ENCODE assay signal across 27 mouse cellular contexts in genomic region chr7:19166990-19167389, GRCm38 (mm10). TPM values are rescaled to one million over a fixed set of nuclear protein-coding genes. Genes with fewer than 3 reads are reported as not detected.
A peak's percentile ranks its signal among the peaks of the same experiment; 100 is the strongest.
DNase-seq lines count a peak whose midpoint lies in the region; ATAC-seq and TF ChIP-seq lines count a peak whose summit lies in the region.
"Had no signal": no experiment of that assay in that cellular context is flagged by ENCODE, and none has a peak within 500 bp of the region (broad histone marks: within the 10 kb centered on the region; RNA-seq: fewer than 3 reads in every experiment).

No protein-coding gene starts in this region.

- TF ChIP-seq RAD21 in MEL (IDR thresholded peaks at IDR 0.05; ENCODE audit: low read depth, low read length): peak; percentile 19

- no peak overlapping the region for H3K4me2 ChIP-seq in heart, embryonic 14.5 days (ENCODE audit: low read length)

- ATAC-seq in heart, embryonic 14.5 days (ENCODE audit: insufficient number of reproducible peaks, insufficient read depth, low FRiP score, low read depth): no peak
- no peak for ATAC-seq in activated CD4-positive, CD25-positive, alpha-beta regulatory T cell, adult 4 months

- peaks cover 8% of the 10 kb centered on the region for H3K36me3 ChIP-seq in heart, embryonic 14.5 days (ENCODE audit: control insufficient read depth, insufficient read depth, low read length)
- peaks cover 0 to 9% of the 10 kb centered on the region in 2 experiments; a peak in 2 of 4 replicates for H3K36me3 ChIP-seq in MEL (ENCODE audit: control insufficient read depth in 1 of 2, insufficient read depth in 2 of 2, low read length in 2 of 2)
- H3K36me3 ChIP-seq: embryonic facial prominence, embryonic 10.5 days; lung, embryonic 15.5 days; midbrain, embryonic 12.5 days; neural tube, embryonic 13.5 days had no signal

- peak; percentile 45 for TF ChIP-seq CTCF in layer of hippocampus, adult 2 months (conservative IDR thresholded peaks at IDR 0.05)
- TF ChIP-seq CTCF in MEL (IDR thresholded peaks at IDR 0.05 in 2 of 3, conservative IDR thresholded peaks at IDR 0.05 in 1 of 3; ENCODE audit: control insufficient read depth in 1 of 3, insufficient read depth in 1 of 3, low read depth in 2 of 3, low read length in 3 of 3, poor library complexity in 1 of 3, severe bottlenecking in 1 of 3): peak; percentile 50 to 63 (median 58)

- peak; percentile 5 for DNase-seq in cerebellum, adult 9-11 months
- DNase-seq in cerebellum, adult 11 months: no peak
- no peak for DNase-seq in heart, postnatal 14 days
- DNase-seq in layer of hippocampus, adult 2 months (ENCODE audit: low spot score in 2 of 2): no peak
- DNase-seq in layer of hippocampus, adult 9-11 months: no peak
- peak; percentile 55 for DNase-seq in MEL (ENCODE audit: low read depth, low spot score)
- DNase-seq: adrenal gland, postnatal 36 days; cerebellum, adult 8-10 months; gastrocnemius, postnatal 25 days; kidney, adult 8-10 months; kidney, postnatal 25 days; left cerebral cortex, postnatal 4 days; liver; right cerebral cortex, adult 18-20 months; thymus, adult 18-20 months; thymus, postnatal 4 days had no signal

- no peaks in the 10 kb centered on the region for H3K9me3 ChIP-seq in heart, embryonic 14.5 days (ENCODE audit: control insufficient read depth, low read length)
- no peaks in the 10 kb centered on the region for H3K9me3 ChIP-seq in MEL (replicated peaks; ENCODE audit: insufficient read depth, low read length)
- H3K9me3 ChIP-seq: G1E; heart, embryonic 10.5 days; lung, embryonic 15.5 days; midbrain, embryonic 12.5 days; neural tube, embryonic 13.5 days had no signal

- TF ChIP-seq EP300 in MEL (IDR thresholded peaks at IDR 0.05; ENCODE audit: low read depth in 1 of 2, low read length in 2 of 2): no peak

- no peak for TF ChIP-seq POLR2A in MEL (IDR thresholded peaks at IDR 0.05; ENCODE audit: control insufficient read depth in 1 of 2, insufficient read depth in 1 of 2, low read depth in 1 of 2, low read length in 2 of 2, poor library complexity in 1 of 2)

- peak overlapping the region; percentile 54 to 93; a peak in 3 of 4 replicates for H3K27ac ChIP-seq in heart, embryonic 14.5 days (replicated peaks in 1 of 2; ENCODE audit: control insufficient read depth in 1 of 2, insufficient read depth in 1 of 2, low read depth in 2 of 2, low read length in 2 of 2)
- no peak overlapping the region for H3K27ac ChIP-seq in layer of hippocampus, adult 2 months
- no peak overlapping the region for H3K27ac ChIP-seq in MEL (ENCODE audit: control insufficient read depth, low read depth, low read length)
- H3K27ac ChIP-seq: embryonic facial prominence, embryonic 10.5 days; left cerebral cortex, adult 2 months; lung, embryonic 15.5 days; midbrain, embryonic 12.5 days; neural tube, embryonic 13.5 days had no signal

- intact Hi-C loops in heart, postnatal 14 days (cut with DNase I): no loop called here

- no peaks in the 10 kb centered on the region for H3K79me2 ChIP-seq in MEL (ENCODE audit: control insufficient read depth, insufficient read depth, low read length, poor library complexity)

- H3K9ac ChIP-seq in heart, embryonic 14.5 days (ENCODE audit: low read length): no peak overlapping the region
- H3K9ac ChIP-seq in MEL (ENCODE audit: control insufficient read depth, low read depth, low read length, poor library complexity, severe bottlenecking): no peak overlapping the region
- H3K9ac ChIP-seq: midbrain, embryonic 12.5 days; neural tube, embryonic 13.5 days had no signal

- H3K4me1 ChIP-seq in heart, embryonic 14.5 days (ENCODE audit: control insufficient read depth in 2 of 2, insufficient read depth in 2 of 2, low read length in 2 of 2): peaks cover 44 to 54% of the 10 kb centered on the region in 2 experiments
- peaks cover 6 to 28% of the 10 kb centered on the region in 2 experiments; a peak in 3 of 4 replicates for H3K4me1 ChIP-seq in MEL (ENCODE audit: control insufficient read depth in 1 of 2, insufficient read depth in 2 of 2, low read length in 2 of 2)

- no peaks in the 10 kb centered on the region for H3K27me3 ChIP-seq in heart, embryonic 14.5 days (ENCODE audit: control insufficient read depth, insufficient read depth, low read length)
- H3K27me3 ChIP-seq in MEL (ENCODE audit: control insufficient read depth in 1 of 2, insufficient read depth in 2 of 2, low read length in 2 of 2): no peaks in the 10 kb centered on the region

- 86% methylated on average over 3 of the region's 3 CpGs for WGBS in heart, embryonic 14.5 days

- H3K4me3 ChIP-seq in heart, embryonic 14.5 days (ENCODE audit: control insufficient read depth in 1 of 2, insufficient read depth in 1 of 2, low read depth in 1 of 2, low read length in 2 of 2): no peak overlapping the region
- H3K4me3 ChIP-seq in layer of hippocampus, adult 2 months: no peak overlapping the region
- H3K4me3 ChIP-seq in MEL (ENCODE audit: control insufficient read depth in 1 of 2, insufficient read depth in 1 of 2, low read depth in 2 of 2, low read length in 2 of 2): no peak overlapping the region
- H3K4me3 ChIP-seq: left cerebral cortex, adult 2 months; lung, embryonic 15.5 days; midbrain, embryonic 12.5 days; neural tube, embryonic 13.5 days had no signal

TF ChIP-seq in MEL, 35 proteins besides CTCF, POLR2A, EP300 and RAD21:
- no peak for TF ChIP-seq MAFK (IDR thresholded peaks at IDR 0.05; ENCODE audit: borderline replicate concordance, low read depth, low read length)
- TF ChIP-seq ELF1 (IDR thresholded peaks at IDR 0.05; ENCODE audit: low read depth, low read length): no peak
- peak; percentile 25; the same call in 1 of the 2 replicates for TF ChIP-seq SMC3 (IDR thresholded peaks at IDR 0.05; ENCODE audit: low read depth, low read length)
- no peak for TF ChIP-seq E2F4 (IDR thresholded peaks at IDR 0.05; ENCODE audit: borderline replicate concordance, low read depth, low read length)
- TF ChIP-seq USF2 (IDR thresholded peaks at IDR 0.05; ENCODE audit: borderline replicate concordance in 1 of 2, insufficient read depth in 1 of 2, low read depth in 1 of 2, low read length in 2 of 2): no peak
- TF ChIP-seq ZC3H11A (IDR thresholded peaks at IDR 0.05; ENCODE audit: low read depth, low read length): no peak

RNA-seq across cellular contexts. Expression of gene Gipr, which starts 1.1 kb away (rescaled TPM):
- polyA plus RNA-seq in heart, embryonic 14.5 days (2014; fragmentation: Nextera tagmentation; extraction: Ambion mirVana): 51.5 and 52.6 TPM in 2 replicates
- under 1 TPM; 0.37 to 0.55 TPM for total RNA-seq in heart, postnatal 14 days (2021)
- 1 to 10 TPM in 1 of 2 experiments, under 1 TPM in 1; 0.87 to 1.2 TPM for total RNA-seq in layer of hippocampus, adult 2 months (2021)
- 0.49 and 0.65 TPM in 2 replicates for total RNA-seq in MEL (2012; rRNA removed)
- 1 to 10 TPM in 1 of 2 experiments, not detected in 1; 2.1 TPM for polyA plus RNA-seq in MEL (2012; ENCODE audit: insufficient read depth in 1 of 2, insufficient read length in 2 of 2, low read depth in 1 of 2, low replicate concordance in 2 of 2, missing spikeins in 1 of 2)
- not detected for polyA plus RNA-seq in activated CD4-positive, CD25-positive, alpha-beta regulatory T cell, adult 4 months (2017; shearing (Covaris generic))
- total RNA-seq: common myeloid progenitor, adult 5-6 weeks; gastrocnemius, postnatal 25 days; megakaryocyte progenitor cell, adult 5-6 weeks had no signal

RNA-seq across cellular contexts. Expression of gene Eml2, which starts 9.2 kb away (rescaled TPM):
- polyA plus RNA-seq in heart, embryonic 14.5 days (2014; fragmentation: Nextera tagmentation; extraction: Ambion mirVana): 8.3 and 9.5 TPM in 2 replicates
- total RNA-seq in heart, postnatal 14 days (2021): 10 to 100 TPM; 37.9 to 43.0 TPM
- 100 to 1,000 TPM; 159 to 162 TPM for total RNA-seq in layer of hippocampus, adult 2 months (2021)
- 22.0 and 25.1 TPM in 2 replicates for total RNA-seq in MEL (2012; rRNA removed)
- polyA plus RNA-seq in MEL (2012; ENCODE audit: insufficient read depth in 1 of 2, insufficient read length in 2 of 2, low read depth in 1 of 2, low replicate concordance in 2 of 2, missing spikeins in 1 of 2): 10 to 100 TPM in 1 of 2 experiments, not detected in 1; 43.6 TPM
- 10 to 100 TPM in 1 of 2 experiments, 1 to 10 TPM in 1; 5.2 to 16.9 TPM for polyA plus RNA-seq in activated CD4-positive, CD25-positive, alpha-beta regulatory T cell, adult 4 months (2017; shearing (Covaris generic))

RNA-seq across cellular contexts. Expression of gene Snrpd2, which starts 17.5 kb away (rescaled TPM):
- polyA plus RNA-seq in heart, embryonic 14.5 days (2014; fragmentation: Nextera tagmentation; extraction: Ambion mirVana): 104 and 111 TPM in 2 replicates
- total RNA-seq in heart, postnatal 14 days (2021): 10 to 100 TPM; 62.8 to 70.8 TPM
- total RNA-seq in layer of hippocampus, adult 2 months (2021): 10 to 100 TPM; 76.0 to 80.5 TPM
- 333 and 345 TPM in 2 replicates for total RNA-seq in MEL (2012; rRNA removed)
- polyA plus RNA-seq in MEL (2012; ENCODE audit: insufficient read depth in 1 of 2, insufficient read length in 2 of 2, low read depth in 1 of 2, low replicate concordance in 2 of 2, missing spikeins in 1 of 2): 100 to 1,000 TPM in 1 of 2 experiments, not detected in 1; 234 TPM
- 10 to 100 TPM; 85.2 to 96.5 TPM for polyA plus RNA-seq in activated CD4-positive, CD25-positive, alpha-beta regulatory T cell, adult 4 months (2017; shearing (Covaris generic))

RNA-seq across cellular contexts. Expression of gene Qpctl, which starts 17.9 kb away (rescaled TPM):
- polyA plus RNA-seq in heart, embryonic 14.5 days (2014; fragmentation: Nextera tagmentation; extraction: Ambion mirVana): 7.0 and 7.8 TPM in 2 replicates
- 1 to 10 TPM; 5.9 to 6.1 TPM for total RNA-seq in heart, postnatal 14 days (2021)
- 10 to 100 TPM; 17.6 to 18.4 TPM for total RNA-seq in layer of hippocampus, adult 2 months (2021)
- total RNA-seq in MEL (2012; rRNA removed): 3.1 and 3.4 TPM in 2 replicates
- polyA plus RNA-seq in MEL (2012; ENCODE audit: insufficient read depth in 1 of 2, insufficient read length in 2 of 2, low read depth in 1 of 2, low replicate concordance in 2 of 2, missing spikeins in 1 of 2): 1 to 10 TPM in 1 of 2 experiments, not detected in 1; 6.5 TPM
- 10 to 100 TPM in 1 of 2 experiments, 1 to 10 TPM in 1; 8.9 to 11.6 TPM for polyA plus RNA-seq in activated CD4-positive, CD25-positive, alpha-beta regulatory T cell, adult 4 months (2017; shearing (Covaris generic))

RNA-seq across cellular contexts. Expression of gene Gpr4, which starts 45.3 kb away (rescaled TPM):
- 1.6 and 1.9 TPM in 2 replicates for polyA plus RNA-seq in heart, embryonic 14.5 days (2014; fragmentation: Nextera tagmentation; extraction: Ambion mirVana)
- total RNA-seq in heart, postnatal 14 days (2021): 10 to 100 TPM in 1 of 2 experiments, 1 to 10 TPM in 1; 9.9 to 11.2 TPM
- 1 to 10 TPM; 1.6 to 2.5 TPM for total RNA-seq in layer of hippocampus, adult 2 months (2021)
- 0.07 and 0.19 TPM in 2 replicates for total RNA-seq in MEL (2012; rRNA removed)
- under 1 TPM in 1 of 2 experiments, not detected in 1; 0.15 TPM for polyA plus RNA-seq in MEL (2012; ENCODE audit: insufficient read depth in 1 of 2, insufficient read length in 2 of 2, low read depth in 1 of 2, low replicate concordance in 2 of 2, missing spikeins in 1 of 2)
- polyA plus RNA-seq in activated CD4-positive, CD25-positive, alpha-beta regulatory T cell, adult 4 months (2017; shearing (Covaris generic)): under 1 TPM in 1 of 2 experiments, not detected in 1; 0.30 TPM
- total RNA-seq: common myeloid progenitor, adult 5-6 weeks had no signal

Comparison
In these comparisons a context has a peak if more than half of its experiments do, and no peak if none do; other contexts are left out.
1. DNase-seq: peak in cerebellum, adult 9-11 months (single experiment) and MEL (single experiment); none in cerebellum, adult 11 months (single experiment), heart, postnatal 14 days (0 of 2), layer of hippocampus, adult 2 months (0 of 2) and layer of hippocampus, adult 9-11 months (single experiment).
2. H3K27ac ChIP-seq: peak in heart, embryonic 14.5 days (2 of 2); none in layer of hippocampus, adult 2 months (single experiment) and MEL (single experiment).